Mouse (Mus musculus): ENCODE results near the gene Cbfa2t3. TPM values are rescaled to one million over a fixed set of nuclear protein-coding genes. Genes with fewer than 3 reads are reported as not detected.

Gene Cbfa2t3
- polyA plus RNA-seq, 1 experiment from 2014 or later: 3.3 TPM

DNA sequence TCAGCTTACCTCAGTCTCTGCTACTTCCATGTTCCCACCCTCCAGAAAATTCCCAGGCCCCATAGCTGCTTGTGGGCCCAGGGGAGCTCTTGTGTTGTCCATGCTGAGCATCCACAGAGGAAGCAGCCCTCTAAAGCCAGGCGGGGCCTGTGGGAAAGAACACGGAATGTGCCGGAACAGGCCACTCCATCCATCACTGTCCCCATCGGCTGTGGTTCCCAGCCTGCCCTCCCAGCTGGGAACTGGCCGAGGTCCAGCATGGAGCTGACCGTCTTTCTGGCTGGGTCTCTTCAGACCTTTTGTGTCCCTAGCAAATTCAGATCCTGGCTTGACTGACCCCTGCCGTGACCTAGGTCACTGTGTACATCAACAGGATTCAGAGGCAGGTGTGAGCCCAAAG is 44.1 kb downstream of the Cbfa2t3 start:
- Histone ChIP-seq H3K27ac (replicated peaks; ENCODE audit: low read depth, low read length) (no peak overlapping the region), H3K27me3 (ENCODE audit: control insufficient read depth, insufficient read depth, low read length) (no peaks in the 10 kb centered on the region), H3K4me1 (ENCODE audit: control insufficient read depth, insufficient read depth, low read length) (peaks cover 63% of the 10 kb centered on the region), H3K36me3 (ENCODE audit: control insufficient read depth, insufficient read depth, low read length) (no peaks in the 10 kb centered on the region), H3K9ac (ENCODE audit: low read length) (no peak overlapping the region), H3K4me3 (ENCODE audit: low read depth, low read length) (no peak overlapping the region), H3K4me2 (ENCODE audit: low read depth, severe bottlenecking) (no peak overlapping the region), H3K9me3 (ENCODE audit: control insufficient read depth, low read length) (no peaks in the 10 kb centered on the region)
- ATAC-seq (ENCODE audit: insufficient number of reproducible peaks, low FRiP score, low TSS enrichment, low read depth) (no peak), DNase-seq (ENCODE audit: low spot score) (no peak)
- WGBS: 68% methylated on average over 7 of the region's 7 CpGs

DNA sequence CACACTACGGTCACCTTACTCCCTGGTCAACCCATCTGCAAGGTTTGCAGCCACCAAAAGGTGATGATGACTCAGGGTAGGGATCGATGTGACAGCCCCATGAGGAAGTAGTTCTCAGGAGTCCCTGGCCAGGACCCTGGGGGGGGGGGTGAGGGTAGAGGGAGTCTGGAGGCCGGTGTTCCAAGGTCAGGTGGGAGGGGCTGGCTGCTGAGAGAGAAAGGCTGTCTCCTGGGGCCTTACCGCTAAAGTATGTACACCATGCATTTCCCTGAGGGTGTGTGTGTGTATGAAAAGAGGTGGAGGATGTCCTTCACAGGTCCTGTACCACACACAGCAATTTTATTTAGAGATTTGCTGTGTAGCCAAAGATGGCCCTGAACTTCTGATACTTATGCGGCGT is 46.3 kb downstream of the Cbfa2t3 start:
- H3K36me3 ChIP-seq (ENCODE audit: control insufficient read depth, insufficient read depth, low read length): no peaks in the 10 kb centered on the region
- WGBS: 66% methylated on average over 6 of the region's 6 CpGs
- no peak overlapping the region for H3K4me2 ChIP-seq (ENCODE audit: low read depth, severe bottlenecking)
- ATAC-seq (ENCODE audit: insufficient number of reproducible peaks, low FRiP score, low TSS enrichment, low read depth) (no peak), DNase-seq (ENCODE audit: low spot score) (no peak)
- H3K27me3 ChIP-seq (ENCODE audit: control insufficient read depth, insufficient read depth, low read length): no peaks in the 10 kb centered on the region
- peaks cover 56% of the 10 kb centered on the region for H3K4me1 ChIP-seq (ENCODE audit: control insufficient read depth, insufficient read depth, low read length)
- no peak overlapping the region for H3K9ac ChIP-seq (ENCODE audit: low read length)
- no peaks in the 10 kb centered on the region for H3K9me3 ChIP-seq (ENCODE audit: control insufficient read depth, low read length)
- no peak overlapping the region for H3K27ac ChIP-seq (replicated peaks; ENCODE audit: low read depth, low read length)
- no peak overlapping the region for H3K4me3 ChIP-seq (ENCODE audit: low read depth, low read length)

DNA sequence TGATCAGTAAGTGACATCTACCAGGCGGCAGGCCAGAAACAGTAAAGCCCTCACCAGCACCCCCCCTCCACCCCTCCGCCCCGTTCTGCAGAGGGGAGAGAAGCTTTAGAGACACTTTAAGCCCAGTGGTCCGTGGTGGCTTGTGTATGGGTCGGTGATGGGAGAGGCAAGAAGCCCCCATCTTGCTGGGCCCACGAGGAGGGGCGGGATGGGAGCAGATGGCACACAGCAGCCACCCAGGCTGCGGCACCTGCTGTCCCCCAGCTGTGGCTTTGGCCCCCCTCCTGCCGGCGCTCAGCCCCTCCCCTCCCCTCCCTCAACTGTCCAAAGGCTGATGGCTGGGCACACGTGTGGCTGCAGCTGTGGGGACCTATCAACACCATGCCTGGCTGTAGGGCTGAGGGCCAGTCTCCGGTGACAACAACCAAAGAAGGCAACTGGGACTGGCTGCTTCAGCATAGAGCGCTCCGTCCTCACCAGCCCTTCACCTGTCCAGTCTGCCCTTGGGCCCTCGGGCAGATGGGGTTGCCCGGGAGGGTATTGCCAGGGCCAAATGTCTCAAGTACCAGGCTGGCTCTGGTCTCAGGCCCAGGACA is 47.5 kb downstream of the Cbfa2t3 start:
- Histone ChIP-seq H3K9ac (ENCODE audit: low read length) (no peak overlapping the region), H3K27me3 (ENCODE audit: control insufficient read depth, insufficient read depth, low read length) (no peaks in the 10 kb centered on the region), H3K27ac (replicated peaks; ENCODE audit: low read depth, low read length) (no peak overlapping the region), H3K36me3 (ENCODE audit: control insufficient read depth, insufficient read depth, low read length) (no peaks in the 10 kb centered on the region), H3K4me3 (ENCODE audit: low read depth, low read length) (no peak overlapping the region), H3K9me3 (ENCODE audit: control insufficient read depth, low read length) (no peaks in the 10 kb centered on the region), H3K4me2 (ENCODE audit: low read depth, severe bottlenecking) (no peak overlapping the region), H3K4me1 (ENCODE audit: control insufficient read depth, insufficient read depth, low read length) (peaks cover 51% of the 10 kb centered on the region)
- WGBS: 69% methylated on average over 16 of the region's 16 CpGs
- DNase-seq (ENCODE audit: low spot score) (peak; percentile 51), ATAC-seq (ENCODE audit: insufficient number of reproducible peaks, low FRiP score, low TSS enrichment, low read depth) (no peak; the same call in 1 of the 2 replicates)

DNA sequence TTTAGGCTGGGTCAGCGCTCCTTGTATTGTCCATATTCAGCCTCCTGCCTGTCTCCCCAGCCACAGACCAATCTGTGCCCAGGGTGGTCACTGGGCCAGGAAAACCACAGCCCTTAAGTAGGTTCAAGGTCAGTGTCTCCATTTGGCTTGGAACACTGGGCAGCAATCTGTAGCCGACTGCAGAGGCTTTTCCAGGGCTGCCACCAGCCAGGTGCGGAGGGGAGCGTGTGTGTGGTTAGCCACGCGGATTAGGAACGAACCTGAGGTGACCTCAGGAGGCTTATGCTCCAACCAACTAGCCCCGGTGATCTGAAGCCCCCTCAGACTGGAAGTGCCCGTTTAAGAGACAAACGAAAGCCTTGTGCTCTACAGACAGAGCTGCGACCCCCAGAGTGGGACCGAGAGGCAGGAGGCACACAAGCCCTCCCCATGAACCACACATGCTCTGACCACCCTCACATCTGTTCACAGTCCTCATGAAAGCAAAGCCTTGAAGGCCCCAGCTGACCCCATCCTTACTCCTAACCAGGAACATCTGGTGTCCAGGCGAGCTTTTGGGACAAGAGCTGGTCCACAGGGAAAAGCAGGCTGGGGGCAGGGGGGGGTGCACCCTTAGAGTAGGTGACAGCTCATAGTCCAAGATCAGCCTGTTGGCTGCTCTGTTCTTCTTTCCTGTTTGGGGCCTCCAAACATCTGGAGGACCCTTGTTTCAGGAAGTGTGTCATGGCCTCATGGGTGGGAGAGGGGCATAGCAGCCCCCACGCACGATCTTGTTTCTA is 50.5 kb downstream of the Cbfa2t3 start:
- peak; percentile 67 for DNase-seq (ENCODE audit: low spot score)
- H3K4me1 ChIP-seq (ENCODE audit: control insufficient read depth, insufficient read depth, low read length): peaks cover 40% of the 10 kb centered on the region
- WGBS: 18% methylated on average over 15 of the region's 15 CpGs

DNA sequence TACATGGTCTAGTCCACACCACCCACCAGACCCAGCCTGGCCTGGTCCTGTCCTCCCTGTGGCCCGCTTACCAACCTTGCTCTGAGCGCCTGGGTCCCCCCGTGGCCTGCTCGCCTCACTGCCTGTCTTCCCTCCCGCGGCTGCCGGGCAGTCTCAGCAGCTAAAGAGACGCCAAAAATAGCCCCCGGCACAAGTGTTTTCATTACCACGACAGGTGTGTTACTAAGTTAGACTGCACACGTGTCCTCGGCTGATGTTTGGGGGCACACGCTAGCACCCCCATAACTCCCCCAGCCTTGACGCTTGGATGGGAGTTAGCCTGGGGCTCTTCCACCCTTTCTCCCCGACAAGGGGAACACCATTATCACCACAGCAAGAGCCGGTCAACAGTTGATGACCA is 52.6 kb downstream of the Cbfa2t3 start:
- Histone ChIP-seq H3K4me1 (ENCODE audit: control insufficient read depth, insufficient read depth, low read length) (peaks cover 21% of the 10 kb centered on the region), H3K4me3 (ENCODE audit: low read depth, low read length) (no peak overlapping the region), H3K9me3 (ENCODE audit: control insufficient read depth, low read length) (no peaks in the 10 kb centered on the region), H3K27ac (replicated peaks; ENCODE audit: low read depth, low read length) (no peak overlapping the region), H3K9ac (ENCODE audit: low read length) (no peak overlapping the region), H3K36me3 (ENCODE audit: control insufficient read depth, insufficient read depth, low read length) (no peaks in the 10 kb centered on the region), H3K27me3 (ENCODE audit: control insufficient read depth, insufficient read depth, low read length) (no peaks in the 10 kb centered on the region), H3K4me2 (ENCODE audit: low read depth, severe bottlenecking) (no peak overlapping the region)
- WGBS: 91% methylated on average over 16 of the region's 16 CpGs
- no peak for ATAC-seq (ENCODE audit: insufficient number of reproducible peaks, low FRiP score, low TSS enrichment, low read depth)
- DNase-seq (ENCODE audit: low spot score): no peak

More for the DNA sequence above, 50.5 kb downstream of the Cbfa2t3 start:
- no peaks in the 10 kb centered on the region for H3K36me3 ChIP-seq (ENCODE audit: control insufficient read depth, insufficient read depth, low read length)
- H3K27me3 ChIP-seq (ENCODE audit: control insufficient read depth, insufficient read depth, low read length): no peaks in the 10 kb centered on the region
- no peak overlapping the region for H3K27ac ChIP-seq (replicated peaks; ENCODE audit: low read depth, low read length)
- peak; percentile 29; the same call in 1 of the 2 replicates for ATAC-seq (ENCODE audit: insufficient number of reproducible peaks, low FRiP score, low TSS enrichment, low read depth)
- H3K9me3 ChIP-seq (ENCODE audit: control insufficient read depth, low read length): no peaks in the 10 kb centered on the region
- no peak overlapping the region for H3K4me2 ChIP-seq (ENCODE audit: low read depth, severe bottlenecking)
- H3K9ac ChIP-seq (ENCODE audit: low read length): no peak overlapping the region
- no peak overlapping the region for H3K4me3 ChIP-seq (ENCODE audit: low read depth, low read length)

DNA sequence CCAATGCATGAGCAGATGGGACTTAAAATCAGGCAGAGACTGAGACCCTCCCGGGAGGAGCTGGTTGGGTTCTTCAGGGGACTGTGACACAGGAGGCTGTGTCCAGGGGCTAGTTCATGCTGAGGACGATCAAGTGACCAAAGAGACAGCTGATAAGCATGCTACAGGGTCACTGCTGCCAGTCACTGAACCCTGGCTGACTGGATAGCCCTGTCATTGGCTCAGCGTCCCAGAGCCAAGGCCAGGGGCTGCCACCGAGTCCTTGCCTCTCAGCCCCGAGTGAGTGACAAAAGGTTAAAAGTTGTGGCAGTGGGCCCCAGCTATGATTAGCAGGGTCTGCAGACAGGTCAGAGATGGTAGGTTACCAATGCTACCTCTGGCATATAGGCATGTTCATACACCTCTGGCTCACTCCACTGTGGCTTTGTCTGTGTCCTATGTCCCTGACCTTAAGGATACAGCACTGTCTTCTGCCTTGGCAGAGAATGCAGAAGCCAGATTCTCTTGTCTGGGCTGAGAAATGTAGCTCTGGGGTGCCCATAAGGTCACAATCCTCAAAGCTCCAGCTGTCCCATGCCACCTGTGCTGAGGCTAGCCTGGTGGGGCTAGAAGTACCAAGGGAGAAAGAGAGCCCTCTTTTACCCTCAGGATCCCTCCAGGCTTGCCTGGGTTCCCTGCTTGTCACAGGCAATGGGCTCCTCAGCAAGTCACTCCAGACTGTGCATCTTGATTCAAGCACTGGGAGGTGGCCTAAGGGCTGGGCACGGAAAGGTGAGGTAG is 54.5 kb downstream of the Cbfa2t3 start:
- no peak overlapping the region for H3K4me3 ChIP-seq (ENCODE audit: low read depth, low read length)
- WGBS: 82% methylated on average over 6 of the region's 6 CpGs
- H3K4me1 ChIP-seq (ENCODE audit: control insufficient read depth, insufficient read depth, low read length): peaks cover 26% of the 10 kb centered on the region

DNA sequence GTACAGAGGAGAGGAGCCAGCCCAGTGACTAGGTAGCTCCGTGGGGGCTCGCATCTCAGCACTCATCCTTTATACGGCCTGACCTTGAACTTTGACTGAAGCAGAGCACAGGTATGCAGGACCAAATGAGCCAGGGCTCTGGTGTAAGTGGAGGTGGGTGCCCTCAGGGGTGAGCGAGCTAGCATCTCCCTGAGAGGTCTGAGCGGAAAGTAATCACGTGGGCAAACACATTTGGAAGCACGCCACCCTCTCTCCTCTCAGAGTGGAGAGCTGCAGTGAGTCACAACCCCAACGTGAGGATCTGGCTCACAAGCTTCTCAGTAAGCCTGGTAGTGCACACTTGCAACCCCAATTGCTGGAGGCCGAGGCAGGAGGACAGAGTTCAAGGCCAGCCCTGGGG is 56.8 kb downstream of the Cbfa2t3 start:
- H3K27me3 ChIP-seq (ENCODE audit: control insufficient read depth, insufficient read depth, low read length): no peaks in the 10 kb centered on the region
- WGBS: 74% methylated on average over 9 of the region's 9 CpGs

More for the DNA sequence above, 54.5 kb downstream of the Cbfa2t3 start:
- ATAC-seq (ENCODE audit: insufficient number of reproducible peaks, low FRiP score, low TSS enrichment, low read depth) (no peak), DNase-seq (ENCODE audit: low spot score) (no peak)
- no peak overlapping the region for H3K27ac ChIP-seq (replicated peaks; ENCODE audit: low read depth, low read length)
- no peaks in the 10 kb centered on the region for H3K36me3 ChIP-seq (ENCODE audit: control insufficient read depth, insufficient read depth, low read length)
- no peaks in the 10 kb centered on the region for H3K27me3 ChIP-seq (ENCODE audit: control insufficient read depth, insufficient read depth, low read length)
- no peak overlapping the region for H3K9ac ChIP-seq (ENCODE audit: low read length)
- no peaks in the 10 kb centered on the region for H3K9me3 ChIP-seq (ENCODE audit: control insufficient read depth, low read length)
- H3K4me2 ChIP-seq (ENCODE audit: low read depth, severe bottlenecking): no peak overlapping the region

DNA sequence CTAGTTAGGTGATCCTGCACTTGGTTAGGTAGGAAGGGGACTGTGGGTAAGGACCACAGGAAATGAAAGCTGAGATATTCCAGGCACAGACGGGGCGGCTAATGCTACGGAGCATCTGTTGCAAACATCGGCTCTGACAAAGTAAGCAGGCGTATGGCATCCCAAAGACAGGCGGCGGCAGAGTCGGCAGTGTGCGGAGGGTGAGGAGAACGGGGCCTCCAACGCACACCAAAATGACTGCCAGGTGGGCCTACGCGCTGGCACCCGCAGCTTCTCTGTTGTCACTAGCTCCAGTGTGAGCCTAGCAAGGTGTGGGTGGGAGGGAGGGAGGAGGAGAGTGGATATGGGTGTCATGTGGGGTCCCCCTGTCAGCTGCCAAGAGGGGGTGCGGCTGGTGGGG is 57.5 kb downstream of the Cbfa2t3 start:
- DNase-seq (ENCODE audit: low spot score) (no peak), ATAC-seq (ENCODE audit: insufficient number of reproducible peaks, low FRiP score, low TSS enrichment, low read depth) (no peak)
- H3K27ac ChIP-seq (replicated peaks; ENCODE audit: low read depth, low read length): no peak overlapping the region
- no peaks in the 10 kb centered on the region for H3K36me3 ChIP-seq (ENCODE audit: control insufficient read depth, insufficient read depth, low read length)
- H3K9me3 ChIP-seq (ENCODE audit: control insufficient read depth, low read length): no peaks in the 10 kb centered on the region
- peaks cover 25% of the 10 kb centered on the region for H3K4me1 ChIP-seq (ENCODE audit: control insufficient read depth, insufficient read depth, low read length)
- WGBS: 76% methylated on average over 15 of the region's 15 CpGs
- no peaks in the 10 kb centered on the region for H3K27me3 ChIP-seq (ENCODE audit: control insufficient read depth, insufficient read depth, low read length)
- no peak overlapping the region for H3K4me2 ChIP-seq (ENCODE audit: low read depth, severe bottlenecking)
- no peak overlapping the region for H3K9ac ChIP-seq (ENCODE audit: low read length)
- H3K4me3 ChIP-seq (ENCODE audit: low read depth, low read length): no peak overlapping the region

More for the DNA sequence above, 56.8 kb downstream of the Cbfa2t3 start:
- no peak for DNase-seq (ENCODE audit: low spot score)
- Histone ChIP-seq H3K36me3 (ENCODE audit: control insufficient read depth, insufficient read depth, low read length) (no peaks in the 10 kb centered on the region), H3K4me3 (ENCODE audit: low read depth, low read length) (no peak overlapping the region), H3K27ac (replicated peaks; ENCODE audit: low read depth, low read length) (no peak overlapping the region), H3K9ac (ENCODE audit: low read length) (no peak overlapping the region), H3K4me1 (ENCODE audit: control insufficient read depth, insufficient read depth, low read length) (peaks cover 25% of the 10 kb centered on the region), H3K4me2 (ENCODE audit: low read depth, severe bottlenecking) (no peak overlapping the region), H3K9me3 (ENCODE audit: control insufficient read depth, low read length) (no peaks in the 10 kb centered on the region)
- ATAC-seq (ENCODE audit: insufficient number of reproducible peaks, low FRiP score, low TSS enrichment, low read depth): no peak

All from limb, embryonic 11.5 days (tissue).